Comparison of ENCODE assay signal across 1 mouse cellular context in the genomic region with DNA sequence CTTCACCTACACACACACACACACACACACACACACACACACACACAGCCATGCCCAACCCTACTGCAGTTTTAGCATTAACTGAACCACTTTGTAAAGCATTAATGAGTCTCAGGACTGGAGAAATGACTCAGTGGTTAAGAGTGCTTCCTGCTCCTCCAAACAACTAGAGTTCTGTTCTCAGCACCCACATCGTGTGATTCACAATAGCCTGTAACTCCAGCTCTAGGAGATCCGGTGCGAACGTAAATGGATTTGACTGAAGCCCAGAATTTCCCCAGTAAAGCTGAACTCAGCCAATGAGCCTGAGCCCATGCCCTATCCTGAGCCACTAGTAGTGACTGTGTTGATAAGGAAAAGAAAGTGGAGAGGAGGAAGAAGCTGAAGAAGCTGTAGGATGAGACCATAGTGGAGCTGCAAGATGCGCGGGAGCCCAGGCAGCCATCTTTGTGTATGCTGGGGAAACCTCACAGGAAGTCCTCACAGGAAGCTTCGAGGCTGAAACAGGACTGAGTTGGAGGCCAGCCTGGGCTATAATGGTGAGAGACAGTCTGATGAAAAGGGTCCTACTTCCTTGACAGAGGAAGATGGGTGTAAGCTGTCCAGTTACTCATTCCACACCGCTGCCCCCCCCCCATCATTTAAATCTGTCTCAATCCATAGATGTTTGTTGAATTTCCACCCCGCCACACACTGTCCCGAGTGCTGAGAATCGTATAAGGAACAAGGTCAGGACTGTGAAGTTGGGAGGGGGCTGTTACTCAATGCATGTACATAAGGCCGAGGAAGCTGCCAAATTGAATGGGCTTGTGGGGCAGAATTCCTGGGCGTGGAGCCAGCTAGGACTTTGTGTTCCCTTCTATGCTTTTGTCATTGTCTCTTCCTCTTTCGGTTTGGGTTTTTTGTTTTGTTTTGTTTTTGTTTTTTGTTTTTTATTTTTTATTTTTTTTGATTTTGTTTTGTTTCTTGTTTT.
TF ChIP-seq lines count a peak whose summit lies in the region.

No protein-coding gene starts in this region.

TF ChIP-seq in MEL, 35 proteins besides CTCF, POLR2A, EP300 and RAD21 (continued from another document):
- TF ChIP-seq CHD1 (IDR thresholded peaks at IDR 0.05; ENCODE audit: low read depth, low read length) (no peak), ZMIZ1 (IDR thresholded peaks at IDR 0.05; ENCODE audit: low read depth, low read length) (no peak), ZKSCAN1 (IDR thresholded peaks at IDR 0.05; ENCODE audit: low read depth, low read length) (no peak), GABPA (IDR thresholded peaks at IDR 0.05; ENCODE audit: low read depth, low read length) (no peak), JUND (IDR thresholded peaks at IDR 0.05; ENCODE audit: low read depth, low read length) (no peak), RCOR1 (IDR thresholded peaks at IDR 0.05; ENCODE audit: low read depth, low read length) (no peak), POLR2AphosphoS5 (IDR thresholded peaks at IDR 0.05; ENCODE audit: borderline replicate concordance, low read depth, low read length) (no peak), E2F4 (IDR thresholded peaks at IDR 0.05; ENCODE audit: borderline replicate concordance, low read depth, low read length) (no peak), MAZ (IDR thresholded peaks at IDR 0.05; ENCODE audit: low read depth, low read length) (no peak)
